Mouse (Mus musculus): ENCODE measurements around the gene Gid4. TPM values are rescaled to one million over a fixed set of nuclear protein-coding genes. Genes with fewer than 3 reads are reported as not detected.

The Gid4 gene
- polyA plus RNA-seq, 1 experiment, result 8.1 TPM

GRCm38 (mm10) chr11:60495692-60496091 is 78.7 kb downstream of the Gid4 start:
- no peaks in the 10 kb centered on the region for H3K79me2 ChIP-seq (ENCODE audit: control insufficient read depth, insufficient read depth)
- no peak overlapping the region for H3K4me2 ChIP-seq (ENCODE audit: low read depth)
- no peak overlapping the region for H3ac ChIP-seq (ENCODE audit: control insufficient read depth, insufficient read length)
- no peaks in the 10 kb centered on the region for H3K36me3 ChIP-seq (ENCODE audit: control insufficient read depth, insufficient read depth)
- no peak overlapping the region for H3K4me3 ChIP-seq
- peaks cover 76% of the 10 kb centered on the region for H3K27me3 ChIP-seq (ENCODE audit: control insufficient read depth, insufficient read depth, insufficient read length)
- TF ChIP-seq SRF (IDR thresholded peaks at IDR 0.05; ENCODE audit: control insufficient read depth, insufficient read length, low read depth) (no peak), USF1 (IDR thresholded peaks at IDR 0.05; ENCODE audit: low read depth) (no peak), REST (IDR thresholded peaks at IDR 0.05; ENCODE audit: insufficient read depth, insufficient read length) (no peak), TCF12 (IDR thresholded peaks at IDR 0.05; ENCODE audit: insufficient read depth, poor library complexity, severe bottlenecking) (no peak), E2F4 (IDR thresholded peaks at IDR 0.05; ENCODE audit: insufficient read depth) (no peak), TCF3 (IDR thresholded peaks at IDR 0.05; ENCODE audit: insufficient read length, low read depth) (no peak), POLR2A (IDR thresholded peaks at IDR 0.05; ENCODE audit: insufficient read length, low read depth) (no peak), CEBPB (IDR thresholded peaks at IDR 0.05; ENCODE audit: insufficient read depth, poor library complexity, severe bottlenecking) (no peak), MYOG (IDR thresholded peaks at IDR 0.05; ENCODE audit: control insufficient read depth in 1 of 3, insufficient read depth in 1 of 3, insufficient read length in 2 of 3, low read depth in 2 of 3) (no peak), MAX (IDR thresholded peaks at IDR 0.05; ENCODE audit: low read depth) (no peak), POLR2AphosphoS2 (IDR thresholded peaks at IDR 0.05; ENCODE audit: insufficient read length, low read depth) (no peak), MYOD1 (IDR thresholded peaks at IDR 0.05; ENCODE audit: control insufficient read depth in 1 of 3, insufficient read length in 2 of 3, low read depth in 2 of 3) (no peak)

Other genes starting within 250 kb of the Gid4 start
- gene Srebf1, start 194.6 kb upstream of the Gid4 start, polyA plus RNA-seq (2012; fragmentation: generic; extraction: Trizol), result 192 TPM
- gene Tom1l2, start 64.2 kb upstream of the Gid4 start, polyA plus RNA-seq (2012; fragmentation: generic; extraction: Trizol), result 27.4 TPM
- 0.08 TPM for gene Drc3, start 63.8 kb upstream of the Gid4 start, polyA plus RNA-seq (2012; fragmentation: generic; extraction: Trizol)
- 32.5 TPM for gene Atpaf2, start 1.3 kb downstream of the Gid4 start, polyA plus RNA-seq (2012; fragmentation: generic; extraction: Trizol)
- 63.1 TPM for gene Drg2, start 37.4 kb downstream of the Gid4 start, polyA plus RNA-seq (2012; fragmentation: generic; extraction: Trizol)
- not detected for gene Myo15, start 52.2 kb downstream of the Gid4 start, polyA plus RNA-seq (2012; fragmentation: generic; extraction: Trizol)
- gene Alkbh5, start 119.2 kb downstream of the Gid4 start, polyA plus RNA-seq (2012; fragmentation: generic; extraction: Trizol), result 23.5 TPM